Mouse (Mus musculus) brain, embryonic 14.5 days (tissue): ENCODE measurements around the gene Lgi4. TPM values are rescaled to one million over a fixed set of nuclear protein-coding genes. Genes with fewer than 3 reads are reported as not detected.
A peak's percentile ranks its signal among the peaks of the same experiment; 100 is the strongest.

Experiments
- DNase-seq: peaks from one replicate; pipeline ENCODE4 v3.0.0-alpha.2; 2011; ENCODE audit warnings: low read depth
- CTCF ChIP-seq: fragments of 200-500 bp; IDR thresholded peaks from 2 replicates; pipeline ENCODE4 v1.5.1; 2012; ENCODE audit warnings: inconsistent platforms, mild to moderate bottlenecking, moderate library complexity, borderline replicate concordance; ENCODE audit not compliant: insufficient read depth, insufficient read length; ENCODE audit errors: extremely low read depth
- POLR2A ChIP-seq: fragments of 200-500 bp; IDR thresholded peaks from 2 replicates; pipeline ENCODE4 v1.6.1; 2012; ENCODE audit warnings: mild to moderate bottlenecking, inconsistent platforms, borderline replicate concordance; ENCODE audit not compliant: poor library complexity, insufficient read depth, insufficient read length, severe bottlenecking; ENCODE audit errors: extremely low read depth
- polyA plus RNA-seq: library from polyadenylated mRNA; depleted of rRNA; stranded (reverse); fragments of >200 nt; gene quantifications from 2 replicates; pipeline ENCODE4 v1.2.3, GENCODE M21; 2012

Lgi4 gene
- polyA plus RNA-seq, 1 experiment: 0.79 TPM

GRCm38 (mm10) chr7:31052636-31053434 lies 6.3 kb upstream of the Lgi4 start:
- TF ChIP-seq CTCF: 0 out of 2 replicates have a peak, but pooled peaks have one; percentile 3
- TF ChIP-seq POLR2A: no peak
- DNase-seq: peak; percentile 48

- DNase-seq: no peak
- TF ChIP-seq POLR2A (no peak), CTCF (no peak)
Observed at GRCm38 (mm10) chr7:31053882-31054447, 5.2 kb upstream of the Lgi4 start.

GRCm38 (mm10) chr7:31054661-31055320 lies 4.4 kb upstream of the Lgi4 start:
- no peak for TF ChIP-seq POLR2A
- TF ChIP-seq CTCF: no peak
- no peak for DNase-seq

GRCm38 (mm10) chr7:31055354-31055824 lies 3.8 kb upstream of the Lgi4 start:
- no peak for TF ChIP-seq POLR2A
- peak; percentile 51 for DNase-seq

- no peak for DNase-seq
- TF ChIP-seq POLR2A (no peak), CTCF (no peak)
Observed at GRCm38 (mm10) chr7:31055883-31056282, 3.3 kb upstream of the Lgi4 start.

GRCm38 (mm10) chr7:31056448-31056847 lies 2.7 kb upstream of the Lgi4 start:
- DNase-seq: no peak
- TF ChIP-seq CTCF (no peak), POLR2A (no peak)

- TF ChIP-seq POLR2A (no peak), CTCF (no peak)
Observed at GRCm38 (mm10) chr7:31057071-31057470, 2.1 kb upstream of the Lgi4 start, which contains the start of gene Fxyd1. TSS of gene Fxyd1 (minus strand) at chr7:31057199.

GRCm38 (mm10) chr7:31057730-31058129 lies 1.4 kb upstream of the Lgi4 start:
- no peak for DNase-seq
- TF ChIP-seq POLR2A (no peak), CTCF (no peak)

More at GRCm38 (mm10) chr7:31057071-31057470, 2.1 kb upstream of the Lgi4 start, which contains the start of gene Fxyd1:
- no peak for DNase-seq

GRCm38 (mm10) chr7:31058211-31058610 lies 931 bp upstream of the Lgi4 start:
- TF ChIP-seq POLR2A (no peak), CTCF (no peak)
- DNase-seq: no peak

- no peak for DNase-seq
- no peak for TF ChIP-seq CTCF
Observed at GRCm38 (mm10) chr7:31059919-31060620, 928 bp downstream of the Lgi4 start.

GRCm38 (mm10) chr7:31060621-31061010 lies 1.5 kb downstream of the Lgi4 start:
- TF ChIP-seq CTCF: no peak
- no peak for TF ChIP-seq POLR2A
- DNase-seq: no peak

GRCm38 (mm10) chr7:31063074-31063560 lies 4.0 kb downstream of the Lgi4 start:
- TF ChIP-seq POLR2A (no peak), CTCF (no peak)
- DNase-seq: no peak

- TF ChIP-seq POLR2A: no peak
- TF ChIP-seq CTCF: no peak
- peak; percentile 56 for DNase-seq
Observed at GRCm38 (mm10) chr7:31067836-31068235, 8.7 kb downstream of the Lgi4 start.

- DNase-seq: no peak
- TF ChIP-seq POLR2A (no peak), CTCF (no peak)
Observed at GRCm38 (mm10) chr7:31069491-31069890, 10.3 kb downstream of the Lgi4 start.
